Mouse (Mus musculus) lung, embryonic 15.5 days (tissue): ENCODE results near the gene Ptprf. TPM values are rescaled to one million over a fixed set of nuclear protein-coding genes. Genes with fewer than 3 reads are reported as not detected.

ENCODE experiments used
- ATAC-seq: fragments of 200-750 bp; cut with Nextera tagmentation; 2 replicates; pipeline ENCODE4 v1.8.0; 2017; ENCODE audit warnings: moderate number of reproducible peaks, borderline replicate concordance; ENCODE audit not compliant: low FRiP score, low TSS enrichment; ENCODE audit errors: extremely low read depth
- H3K27ac ChIP-seq: fragments of 300-500 bp; sonication (generic); 2 replicates; pipeline ENCODE4 v1.5.1; 2015; ENCODE audit warnings: moderate library complexity, mild to moderate bottlenecking, inconsistent platforms
- H3K27me3 ChIP-seq: fragments of 300-500 bp; sonication (generic); 2 replicates; pipeline ENCODE4 v1.6.1; 2015; ENCODE audit warnings: inconsistent platforms
- H3K36me3 ChIP-seq: fragments of 300-500 bp; sonication (generic); 2 replicates; pipeline ENCODE4 v1.6.1; 2015; ENCODE audit warnings: inconsistent platforms
- H3K4me1 ChIP-seq: fragments of 300-500 bp; sonication (generic); 2 replicates; pipeline ENCODE4 v1.6.1; 2015; ENCODE audit warnings: inconsistent platforms
- H3K4me2 ChIP-seq: fragments of 300-500 bp; sonication (generic); 2 replicates; pipeline ENCODE4 v1.6.1; 2015; ENCODE audit warnings: inconsistent platforms, mild to moderate bottlenecking, moderate library complexity
- H3K4me3 ChIP-seq: fragments of 300-500 bp; sonication (generic); 2 replicates; pipeline ENCODE4 v1.5.1; 2015; ENCODE audit warnings: mild to moderate bottlenecking, inconsistent platforms
- H3K9ac ChIP-seq: fragments of 300-500 bp; sonication (generic); 2 replicates; pipeline ENCODE4 v1.6.1; 2015; ENCODE audit warnings: inconsistent platforms
- H3K9me3 ChIP-seq: fragments of 300-500 bp; sonication (generic); 2 replicates; pipeline ENCODE4 v1.6.1; 2016; ENCODE audit warnings: inconsistent platforms
- WGBS: fragments of 180-500 bp; shearing (Covaris S2); methylation state at CpG from one replicate; pipeline ENCODE4 v1.1.7; 2015; 5-methylcytosine and 5-hydroxymethylcytosine counted together
- polyA plus RNA-seq: library from polyadenylated mRNA; unstranded; fragments of >200 nt; fragmentation: Nextera tagmentation; extraction: Ambion mirVana; gene quantifications from 2 replicates; pipeline ENCODE4 v1.2.1, GENCODE M21; 2015

Gene Ptprf
- polyA plus RNA-seq, 1 experiment from 2014 or later, result 82.9 TPM

DNA sequence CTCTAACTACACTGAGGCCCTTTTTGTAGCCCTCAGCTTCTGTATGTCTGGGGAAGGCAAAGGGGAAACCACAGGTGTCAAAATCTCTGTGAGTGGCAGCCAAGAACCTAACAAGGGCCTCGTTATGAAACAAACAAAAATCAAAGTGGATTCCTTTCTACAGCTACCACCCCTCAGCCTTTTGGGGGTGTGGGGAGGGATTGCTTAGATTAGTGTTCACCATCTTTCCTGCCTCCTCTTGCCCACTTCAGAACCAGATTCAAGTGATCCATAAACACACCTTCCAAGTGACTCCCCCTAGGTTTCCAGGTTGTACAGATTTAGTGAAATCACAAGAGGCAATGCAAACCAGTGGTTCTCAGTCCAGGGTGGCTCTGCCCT, 9.0 kb downstream of the Ptprf start:
- H3K27me3 ChIP-seq, result no peaks in the 10 kb centered on the region
- no peak overlapping the region for H3K27ac ChIP-seq

DNA sequence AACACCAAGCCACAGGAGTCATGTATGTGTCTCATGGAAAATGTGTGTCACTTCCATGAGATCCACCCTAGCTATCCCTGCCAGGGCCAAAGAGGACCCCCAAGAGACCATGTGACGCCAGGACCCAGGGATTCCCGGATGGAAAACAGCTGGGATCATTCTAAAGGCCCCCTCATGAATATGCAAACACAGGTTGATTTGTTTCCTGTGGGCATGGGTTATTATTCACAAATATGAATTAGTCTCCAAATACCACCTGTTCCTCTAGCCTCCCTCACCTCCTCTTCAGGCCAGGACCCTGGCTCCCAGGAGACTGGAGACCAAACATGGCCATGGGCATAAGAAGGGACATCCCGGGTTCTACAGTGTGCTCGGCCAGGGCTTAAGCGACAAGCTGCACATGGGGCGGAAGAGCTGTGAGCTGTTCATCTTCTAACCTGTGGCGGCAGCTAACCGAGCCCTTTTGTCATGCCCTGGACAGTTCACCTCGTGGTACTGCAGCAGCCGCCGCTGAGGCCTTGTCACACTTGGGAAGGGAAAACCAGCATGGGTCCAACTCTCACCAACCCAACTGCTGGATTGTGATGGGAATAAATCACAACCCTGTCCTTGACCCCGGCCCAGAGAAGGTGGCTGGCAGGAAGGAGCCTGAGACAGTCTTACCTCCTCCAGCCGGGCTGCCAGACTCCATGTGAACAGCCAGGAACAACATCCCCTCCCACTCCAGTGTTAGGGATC, 9.6 kb downstream of the Ptprf start:
- 58% methylated on average over 13 of the region's 13 CpGs for WGBS
- H3K4me2 ChIP-seq, result no peak overlapping the region
- H3K4me3 ChIP-seq, result no peak overlapping the region
- no peak overlapping the region for H3K27ac ChIP-seq
- H3K4me1 ChIP-seq, result peaks cover 48% of the 10 kb centered on the region
- no peak for ATAC-seq
- H3K36me3 ChIP-seq, result peaks cover 5% of the 10 kb centered on the region; the same call in 1 of the 2 replicates
- no peak overlapping the region for H3K9ac ChIP-seq
- no peaks in the 10 kb centered on the region for H3K9me3 ChIP-seq
- no peaks in the 10 kb centered on the region for H3K27me3 ChIP-seq

More for the DNA sequence above, 9.0 kb downstream of the Ptprf start:
- H3K4me2 ChIP-seq, result no peak overlapping the region
- H3K9ac ChIP-seq, result no peak overlapping the region
- H3K36me3 ChIP-seq, result peaks cover 5% of the 10 kb centered on the region; the same call in 1 of the 2 replicates
- H3K4me1 ChIP-seq, result peaks cover 47% of the 10 kb centered on the region
- 28% methylated on average over 1 of the region's 1 CpGs for WGBS
- no peaks in the 10 kb centered on the region for H3K9me3 ChIP-seq
- H3K4me3 ChIP-seq, result no peak overlapping the region
- ATAC-seq, result no peak

DNA sequence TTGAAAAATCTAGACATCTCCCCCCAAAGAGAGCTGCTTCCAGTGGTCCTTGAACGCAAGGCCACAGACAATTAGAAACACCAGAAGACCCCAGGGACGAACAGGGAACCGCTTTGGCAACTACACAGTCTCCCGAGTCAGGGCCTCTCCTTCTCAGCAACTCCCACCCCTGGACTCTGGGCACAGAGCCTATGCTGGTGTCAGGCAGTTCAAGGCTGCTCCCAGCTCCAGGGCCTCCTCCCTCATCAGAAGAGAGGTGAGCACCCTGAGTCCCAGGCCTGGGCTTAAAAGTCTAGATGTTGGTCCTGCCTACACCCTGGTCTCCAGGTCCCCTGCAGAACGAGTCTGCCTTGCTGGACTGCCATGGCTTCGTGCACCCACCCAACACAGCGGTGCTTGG, 10.7 kb downstream of the Ptprf start:
- WGBS, result 72% methylated on average over 7 of the region's 7 CpGs
- peaks cover 5% of the 10 kb centered on the region; the same call in 1 of the 2 replicates for H3K36me3 ChIP-seq
- no peak overlapping the region for H3K4me2 ChIP-seq
- no peaks in the 10 kb centered on the region for H3K27me3 ChIP-seq
- no peak overlapping the region for H3K9ac ChIP-seq
- no peak overlapping the region for H3K4me3 ChIP-seq
- peaks cover 53% of the 10 kb centered on the region for H3K4me1 ChIP-seq
- H3K9me3 ChIP-seq, result no peaks in the 10 kb centered on the region
- no peak for ATAC-seq
- no peak overlapping the region for H3K27ac ChIP-seq

DNA sequence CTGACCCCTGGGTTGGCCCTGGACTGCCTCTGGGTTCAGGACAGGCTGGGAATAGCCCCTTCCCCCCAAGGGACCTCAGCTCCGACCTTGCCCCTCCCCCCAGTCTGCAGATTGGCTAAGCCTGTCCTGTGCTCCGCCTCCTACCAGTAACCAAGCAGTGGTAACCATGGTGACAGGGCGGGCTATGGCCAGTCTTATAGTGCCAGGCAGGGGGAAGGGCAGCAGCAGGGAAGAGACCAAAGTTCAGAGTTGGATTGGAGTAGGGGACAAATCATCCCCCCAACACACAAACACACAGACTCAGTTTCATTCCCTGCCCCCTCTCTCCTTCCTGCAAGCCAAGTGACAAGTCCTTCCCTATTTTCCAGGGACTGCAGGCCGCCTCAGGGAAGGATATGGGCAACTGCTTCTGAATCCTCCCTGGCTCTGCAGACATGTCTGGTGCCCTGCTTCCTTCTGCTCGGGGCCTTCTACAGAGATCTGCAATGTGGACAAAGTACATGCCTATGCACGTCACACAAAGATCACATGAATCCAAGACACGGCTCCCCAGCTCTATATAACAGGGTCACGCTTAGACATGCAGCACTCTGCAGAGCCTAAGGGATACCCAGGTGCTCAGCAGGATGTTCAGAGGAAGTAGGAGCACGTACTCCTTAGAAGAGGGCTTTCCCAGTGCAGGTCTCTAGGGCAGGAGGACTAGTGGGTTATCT, 14.5 kb downstream of the Ptprf start:
- peak; percentile 86 for ATAC-seq
- H3K4me3 ChIP-seq, result no peak overlapping the region
- peak overlapping the region; percentile 19; the same call in 1 of the 2 replicates for H3K4me2 ChIP-seq
- 25% methylated on average over 9 of the region's 9 CpGs for WGBS
- H3K9me3 ChIP-seq, result no peaks in the 10 kb centered on the region
- H3K27ac ChIP-seq, result peak overlapping the region; percentile 96
- peaks cover 77% of the 10 kb centered on the region for H3K4me1 ChIP-seq
- no peak overlapping the region for H3K9ac ChIP-seq
- H3K27me3 ChIP-seq, result no peaks in the 10 kb centered on the region
- H3K36me3 ChIP-seq, result no peaks in the 10 kb centered on the region

DNA sequence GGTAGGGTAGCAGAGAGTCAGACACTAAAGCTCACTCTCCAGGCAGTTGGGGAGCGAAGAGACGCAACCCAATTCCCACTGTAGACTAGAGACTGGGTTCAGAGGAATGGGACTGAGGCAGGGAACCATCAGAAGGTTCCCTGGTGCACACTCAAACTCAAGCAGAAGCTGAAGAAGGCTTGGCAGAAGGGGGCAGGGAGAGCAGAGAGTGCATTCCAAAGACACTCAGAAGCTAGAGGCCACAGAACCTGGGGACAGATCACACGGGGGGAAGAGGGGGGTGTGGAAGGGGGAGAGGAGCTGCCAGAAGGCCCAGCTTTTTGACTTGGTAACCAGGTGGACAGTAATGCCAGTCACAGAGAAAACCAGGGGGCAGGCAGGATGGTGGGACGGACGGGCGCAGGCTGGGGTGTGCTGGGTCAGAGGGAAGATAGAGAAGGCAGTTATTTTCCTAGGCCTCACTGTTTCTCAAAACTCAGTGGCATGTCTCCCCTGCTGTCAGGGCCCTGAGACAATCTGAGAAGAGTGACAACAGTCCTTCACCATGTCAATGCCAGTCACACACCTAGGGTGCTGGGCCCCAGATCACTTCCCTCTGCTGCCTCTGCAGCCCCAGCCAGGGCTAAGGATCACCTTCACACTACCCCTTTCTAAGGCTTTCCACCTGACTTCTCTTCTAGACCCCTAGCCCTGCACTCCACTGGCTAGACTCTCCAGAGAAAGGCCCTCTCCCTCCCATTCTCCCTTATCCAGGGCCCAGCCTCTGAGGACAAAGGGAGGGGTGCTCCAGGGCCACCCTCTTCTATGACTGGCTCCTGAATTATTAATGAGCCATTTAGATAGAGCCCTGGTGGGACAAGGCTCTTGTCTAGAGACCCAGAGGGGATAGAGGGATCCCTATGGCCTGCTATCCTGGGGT, 15.3 kb downstream of the Ptprf start:
- Histone ChIP-seq H3K4me2 (peak overlapping the region; percentile 19; the same call in 1 of the 2 replicates), H3K4me1 (peaks cover 81% of the 10 kb centered on the region), H3K9me3 (no peaks in the 10 kb centered on the region), H3K4me3 (no peak overlapping the region), H3K36me3 (peaks cover 3% of the 10 kb centered on the region; the same call in 1 of the 2 replicates), H3K27ac (peak overlapping the region; percentile 96), H3K27me3 (no peaks in the 10 kb centered on the region), H3K9ac (no peak overlapping the region)
- ATAC-seq, result peak; percentile 20
- 54% methylated on average over 6 of the region's 6 CpGs for WGBS

DNA sequence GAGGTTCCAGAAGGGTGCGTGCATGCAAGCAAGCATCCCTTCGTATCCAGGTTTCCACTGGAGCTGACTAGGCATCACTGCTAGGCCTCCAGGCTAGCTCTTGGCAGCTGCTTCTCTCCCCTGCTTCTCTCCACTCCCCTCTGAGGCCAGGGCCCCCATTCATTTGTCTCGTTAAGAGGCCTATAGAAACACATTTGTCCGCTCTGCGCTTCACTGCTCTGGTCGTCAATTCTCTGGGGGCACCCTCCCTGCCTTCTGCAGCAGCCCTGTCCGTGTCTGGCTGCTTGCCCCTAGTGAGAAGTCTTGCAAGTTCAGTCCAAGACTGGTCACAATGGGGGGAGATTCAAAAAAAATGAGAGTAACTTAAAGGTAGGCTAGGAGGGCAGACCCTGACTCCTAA, 16.7 kb downstream of the Ptprf start:
- 61% methylated on average over 7 of the region's 7 CpGs for WGBS
- peak overlapping the region; percentile 96 for H3K27ac ChIP-seq
- no peaks in the 10 kb centered on the region for H3K9me3 ChIP-seq
- no peak overlapping the region for H3K4me3 ChIP-seq
- ATAC-seq, result no peak
- H3K36me3 ChIP-seq, result peaks cover 7% of the 10 kb centered on the region; the same call in 1 of the 2 replicates
- H3K9ac ChIP-seq, result no peak overlapping the region
- H3K4me1 ChIP-seq, result peaks cover 81% of the 10 kb centered on the region
- no peak overlapping the region for H3K4me2 ChIP-seq
- no peaks in the 10 kb centered on the region for H3K27me3 ChIP-seq

DNA sequence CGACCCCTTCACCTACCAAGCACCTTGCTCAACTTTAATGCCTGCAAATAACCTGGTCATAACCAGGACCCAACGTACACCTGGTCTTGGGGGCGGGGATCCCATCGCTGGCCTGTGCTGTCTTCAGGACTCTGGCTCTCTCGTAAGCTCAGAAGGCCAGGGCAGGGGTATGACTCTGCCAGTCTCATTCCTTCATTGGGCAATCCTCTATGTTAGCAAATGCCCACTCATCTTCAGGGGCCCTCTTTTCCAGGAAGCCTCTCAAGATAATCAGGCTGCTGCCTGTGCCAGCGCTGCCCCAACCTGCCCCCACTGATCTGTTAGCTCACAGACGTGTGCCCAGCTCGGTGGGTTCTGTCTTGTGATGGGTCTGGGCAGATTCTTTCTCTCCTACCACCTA, 17.2 kb downstream of the Ptprf start:
- WGBS, result 74% methylated on average over 8 of the region's 8 CpGs
- peak overlapping the region; percentile 96 for H3K27ac ChIP-seq
- H3K27me3 ChIP-seq, result no peaks in the 10 kb centered on the region
- H3K4me3 ChIP-seq, result no peak overlapping the region
- peaks cover 12% of the 10 kb centered on the region; the same call in 1 of the 2 replicates for H3K36me3 ChIP-seq
- ATAC-seq, result no peak
- no peak overlapping the region for H3K9ac ChIP-seq
- H3K4me2 ChIP-seq, result no peak overlapping the region
- H3K9me3 ChIP-seq, result no peaks in the 10 kb centered on the region
- peaks cover 86% of the 10 kb centered on the region for H3K4me1 ChIP-seq

DNA sequence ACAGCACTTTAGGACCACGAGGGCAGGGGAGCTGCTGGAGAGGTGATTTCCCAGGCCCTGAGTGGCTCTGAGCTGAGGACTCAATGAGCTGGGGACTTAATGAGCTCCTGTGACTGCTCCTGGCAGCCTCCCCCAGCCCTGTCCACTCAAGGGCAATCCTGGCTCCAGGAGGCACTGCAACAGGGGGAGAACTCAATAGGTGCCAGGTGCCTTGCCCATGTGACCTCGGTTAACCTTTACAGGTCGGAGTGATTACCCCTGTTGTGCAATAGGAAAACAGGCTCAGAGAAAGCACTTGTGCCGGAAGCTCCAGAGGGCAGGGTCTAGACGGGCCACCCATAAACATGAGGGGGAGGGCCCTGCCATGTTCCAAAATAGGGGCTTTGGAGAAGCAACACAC, 17.7 kb downstream of the Ptprf start:
- no peak for ATAC-seq
- Histone ChIP-seq H3K4me3 (no peak overlapping the region), H3K27ac (peak overlapping the region; percentile 96), H3K4me1 (peaks cover 89% of the 10 kb centered on the region), H3K36me3 (peaks cover 17% of the 10 kb centered on the region), H3K4me2 (no peak overlapping the region), H3K9ac (no peak overlapping the region), H3K27me3 (no peaks in the 10 kb centered on the region), H3K9me3 (no peaks in the 10 kb centered on the region)
- WGBS, result 40% methylated on average over 5 of the region's 5 CpGs

DNA sequence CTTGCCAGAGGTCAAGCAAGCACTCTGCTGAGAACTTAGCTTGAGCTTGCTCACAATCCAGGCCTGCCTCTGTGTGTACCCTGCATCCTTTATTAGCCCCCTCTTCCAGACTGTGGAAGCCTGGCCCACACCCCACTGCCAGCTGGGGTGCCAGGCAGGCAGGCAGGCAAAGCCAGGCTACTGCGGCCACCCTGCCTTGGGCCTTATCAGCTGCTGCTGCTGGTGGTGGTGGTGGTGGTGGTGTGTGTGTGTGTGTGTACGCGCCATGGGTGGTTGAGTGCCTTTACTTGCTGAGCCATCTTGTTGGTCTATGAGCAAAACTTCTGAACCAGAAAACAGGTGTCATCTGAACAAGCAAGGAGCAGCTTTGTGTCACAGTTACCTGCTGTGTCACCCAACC, 18.3 kb downstream of the Ptprf start:
- Histone ChIP-seq H3K4me2 (no peak overlapping the region; the same call in 1 of the 2 replicates), H3K9ac (no peak overlapping the region), H3K9me3 (no peaks in the 10 kb centered on the region), H3K4me3 (no peak overlapping the region), H3K4me1 (peaks cover 85% of the 10 kb centered on the region), H3K27me3 (no peaks in the 10 kb centered on the region), H3K27ac (peak overlapping the region; percentile 96), H3K36me3 (peaks cover 20% of the 10 kb centered on the region)
- 68% methylated on average over 3 of the region's 3 CpGs for WGBS
- ATAC-seq, result no peak

DNA sequence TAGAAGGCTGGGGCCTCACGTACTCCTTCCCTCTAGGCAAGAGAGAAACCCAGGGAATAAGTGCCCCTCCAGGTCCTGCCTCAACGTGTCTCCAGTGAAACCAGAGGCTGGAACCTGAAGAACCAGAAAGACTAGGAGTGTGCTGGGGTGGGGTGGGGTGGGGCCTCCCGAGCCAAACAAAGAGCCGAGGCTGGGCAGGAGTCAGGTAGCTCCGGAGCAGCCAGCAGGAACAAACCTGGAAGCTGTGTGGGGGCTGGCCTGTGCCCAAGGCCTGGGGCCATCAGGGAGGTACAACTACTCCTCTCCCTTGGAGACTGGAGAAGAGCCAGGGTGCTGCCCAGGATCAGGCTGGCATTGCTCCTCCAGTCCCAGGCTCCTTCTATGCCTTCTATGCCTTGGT, 18.9 kb downstream of the Ptprf start:
- ATAC-seq, result peak; percentile 53
- Histone ChIP-seq H3K4me3 (no peak overlapping the region), H3K27ac (peak overlapping the region; percentile 96), H3K9me3 (no peaks in the 10 kb centered on the region), H3K27me3 (no peaks in the 10 kb centered on the region), H3K9ac (no peak overlapping the region), H3K36me3 (peaks cover 26% of the 10 kb centered on the region), H3K4me1 (peaks cover 82% of the 10 kb centered on the region), H3K4me2 (no peak overlapping the region; the same call in 1 of the 2 replicates)
- 44% methylated on average over 5 of the region's 5 CpGs for WGBS

DNA sequence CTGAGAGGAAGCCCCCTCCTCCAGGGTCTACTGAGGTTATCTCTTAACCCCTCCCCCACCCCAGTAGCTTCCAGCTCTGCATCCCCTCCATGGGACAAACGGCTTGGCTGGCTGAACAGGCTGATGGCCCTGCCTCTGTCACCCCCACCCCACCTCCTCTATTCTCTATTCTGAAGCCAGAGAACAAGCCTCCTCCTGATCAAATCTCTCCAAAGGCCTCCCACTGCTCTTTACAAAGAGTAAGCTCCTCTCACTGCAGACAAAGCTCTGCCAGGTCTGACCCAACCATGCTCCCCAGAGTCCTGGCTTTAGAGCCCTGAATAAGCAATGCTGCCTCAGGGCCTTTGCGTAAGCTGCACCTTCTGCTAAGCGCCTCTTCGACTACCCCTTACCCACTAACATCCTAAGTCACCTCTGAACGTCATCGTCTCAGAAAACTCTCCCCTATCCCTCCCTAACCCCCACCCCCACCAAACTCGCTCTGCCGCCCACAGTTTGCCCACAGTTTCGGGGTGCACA, 19.6 kb downstream of the Ptprf start:
- peaks cover 75% of the 10 kb centered on the region for H3K4me1 ChIP-seq
- 65% methylated on average over 9 of the region's 9 CpGs for WGBS
- H3K27me3 ChIP-seq, result no peaks in the 10 kb centered on the region
- no peak for ATAC-seq
- no peak overlapping the region; the same call in 1 of the 2 replicates for H3K4me2 ChIP-seq
- no peak overlapping the region for H3K9ac ChIP-seq
- H3K9me3 ChIP-seq, result no peaks in the 10 kb centered on the region
- peaks cover 30% of the 10 kb centered on the region for H3K36me3 ChIP-seq
- peak overlapping the region; percentile 96 for H3K27ac ChIP-seq
- H3K4me3 ChIP-seq, result no peak overlapping the region
